Mouse (Mus musculus): ENCODE results near the gene Nadk.
A peak's percentile ranks its signal among the peaks of the same experiment; 100 is the strongest.

Gene Nadk

GRCm38 (mm10) chr4:155601997-155602456, 39.8 kb downstream of the Nadk start:
- DNase-seq (ENCODE audit: extremely low read depth, low read depth, low spot score), result no peak

DNA sequence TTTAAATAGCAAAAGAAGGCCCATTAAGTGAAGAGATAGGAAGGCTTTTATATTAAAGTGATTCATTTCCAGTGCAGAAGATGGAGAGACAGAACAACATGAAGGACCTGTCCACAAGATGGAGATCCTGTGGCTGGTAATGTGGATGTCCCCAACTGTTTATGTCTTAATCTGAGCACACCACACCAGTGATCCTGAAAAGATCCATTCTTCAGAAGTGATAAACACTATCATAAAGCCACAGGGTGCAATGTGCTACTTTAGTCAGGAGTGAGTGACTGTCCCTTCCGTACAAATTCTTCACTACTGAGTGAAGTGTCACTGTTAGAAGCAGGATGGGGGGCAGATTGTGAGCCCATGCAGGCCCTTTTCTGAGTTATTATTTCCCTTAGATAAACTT, 40.6 kb downstream of the Nadk start:
- no peak for DNase-seq (ENCODE audit: extremely low read depth, low read depth, low spot score)

- DNase-seq (ENCODE audit: extremely low read depth, low read depth, low spot score), result no peak
Measured at GRCm38 (mm10) chr4:155603801-155604200, 41.6 kb downstream of the Nadk start.

DNA sequence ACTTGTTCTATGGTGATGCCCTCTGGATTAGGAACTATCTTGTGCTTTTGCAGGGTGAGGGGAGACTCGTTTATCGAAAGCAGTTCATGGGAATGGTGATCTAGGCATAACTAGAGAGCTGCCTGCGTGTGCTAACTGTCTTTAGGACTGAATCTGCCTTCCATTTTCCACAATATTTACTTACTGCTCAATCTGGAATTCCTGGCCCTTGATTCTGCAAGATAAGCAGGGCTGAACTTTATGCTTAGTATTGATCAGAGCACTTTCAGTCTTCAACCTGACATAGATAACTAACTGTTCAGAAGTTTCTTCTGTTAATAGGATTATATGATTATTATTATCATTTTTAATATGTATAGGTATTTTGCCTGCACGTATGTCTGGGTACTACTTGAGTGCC, 43.0 kb downstream of the Nadk start:
- no peak for DNase-seq (ENCODE audit: extremely low read depth, low read depth, low spot score)

- no peak for DNase-seq (ENCODE audit: extremely low read depth, low read depth, low spot score)
Measured at GRCm38 (mm10) chr4:155606825-155607224, 44.6 kb downstream of the Nadk start.

DNA sequence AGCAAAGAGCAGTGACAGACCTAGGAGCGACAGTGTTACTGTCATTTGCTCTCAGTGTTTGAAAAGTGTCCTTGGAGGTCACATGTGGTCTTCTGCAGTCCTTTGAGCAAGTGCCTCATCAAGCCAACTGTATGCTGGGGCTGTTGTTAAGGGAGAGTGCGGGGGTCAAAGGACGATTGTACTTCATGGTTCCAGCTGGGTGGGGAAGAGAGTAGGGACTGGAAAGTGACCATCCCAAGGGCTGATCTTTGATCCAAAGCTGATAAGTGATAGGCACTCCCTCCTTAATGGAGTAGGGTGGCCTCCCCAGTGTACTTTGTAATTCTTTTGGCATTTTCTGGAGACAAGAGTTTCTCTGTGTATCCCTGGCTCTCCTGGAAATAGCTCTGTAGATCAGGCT, 49.7 kb downstream of the Nadk start:
- no peak for DNase-seq (ENCODE audit: extremely low read depth, low read depth, low spot score)

GRCm38 (mm10) chr4:155613264-155613663, 51.1 kb downstream of the Nadk start:
- DNase-seq (ENCODE audit: extremely low read depth, low read depth, low spot score), result no peak

GRCm38 (mm10) chr4:155618321-155618720, 56.1 kb downstream of the Nadk start:
- no peak for DNase-seq (ENCODE audit: extremely low read depth, low read depth, low spot score)

- DNase-seq (ENCODE audit: extremely low read depth, low read depth, low spot score), result peak; percentile 87
Measured at GRCm38 (mm10) chr4:155624338-155625291, 62.4 kb downstream of the Nadk start, which contains the start of gene Cdk11b. Cdk11b (plus strand) TSS chr4:155624854.

- DNase-seq (ENCODE audit: extremely low read depth, low read depth, low spot score), result no peak
Measured at GRCm38 (mm10) chr4:155630267-155630666, 68.1 kb downstream of the Nadk start.

DNA sequence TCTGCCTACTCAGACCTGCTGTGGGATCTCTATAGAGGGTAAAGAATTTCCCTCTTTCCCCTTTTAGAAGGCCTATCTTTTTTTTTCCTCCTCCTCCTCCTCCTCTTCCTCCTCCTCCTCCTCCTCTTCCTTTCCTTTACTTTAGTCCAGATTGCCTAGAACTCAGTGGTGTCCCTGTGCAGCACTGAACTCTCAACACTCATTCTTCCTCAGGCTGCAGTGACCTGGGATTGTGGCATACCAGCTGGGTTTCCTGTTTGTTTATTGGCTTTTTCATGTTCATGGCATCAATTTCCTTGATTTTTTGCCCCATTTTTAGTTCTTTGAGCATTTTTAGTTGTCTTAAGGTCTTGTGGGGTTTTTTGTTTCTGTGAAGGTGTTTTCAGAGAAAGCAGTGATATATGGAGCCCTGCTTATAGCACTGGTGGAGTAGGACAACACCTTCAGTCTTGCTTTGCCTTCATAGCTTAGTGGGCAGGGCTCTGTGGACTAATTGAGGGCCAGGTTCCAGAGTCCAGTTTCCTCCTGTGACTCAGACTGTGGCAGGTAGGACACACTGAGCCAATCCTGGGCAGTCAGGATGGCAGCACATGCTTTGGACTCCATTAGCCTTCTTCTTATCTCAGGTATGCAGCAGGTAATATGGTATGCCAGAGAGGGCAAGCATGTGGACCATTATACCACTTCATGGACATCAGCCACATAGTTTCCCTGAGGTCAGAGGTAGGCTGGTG, 73.8 kb downstream of the Nadk start:
- no peak for DNase-seq (ENCODE audit: extremely low read depth, low read depth, low spot score)

Measured in fat pad, adult 2 months (tissue).